Mouse (Mus musculus) retina, embryonic 14.5 days (tissue): ENCODE measurements around the gene Uhrf2.
A peak's percentile ranks its signal among the peaks of the same experiment; 100 is the strongest.

ENCODE experiments used
- DNase-seq: peaks from one replicate; pipeline ENCODE4 v3.0.0-alpha.2; 2015; ENCODE audit warnings: low spot score

The Uhrf2 gene

DNA sequence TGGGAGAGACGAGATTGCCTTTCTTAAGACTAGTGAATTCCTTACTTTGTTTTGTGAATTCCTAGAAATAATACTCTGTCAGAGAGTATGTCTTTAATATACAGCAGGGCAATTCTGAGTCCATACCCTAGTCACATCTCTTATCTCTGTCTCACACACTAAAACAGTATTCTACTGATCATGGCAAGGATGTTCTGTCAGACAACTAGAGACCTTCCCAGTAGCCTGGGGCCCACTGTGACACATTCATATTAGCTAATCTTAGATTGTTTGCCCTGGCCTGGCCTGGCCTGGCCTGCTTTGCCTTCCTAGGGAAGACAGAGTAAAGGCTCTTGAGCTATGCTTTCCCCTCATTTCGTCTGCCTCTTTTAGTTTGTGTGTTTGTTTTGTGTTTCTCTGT is 20.3 kb downstream of the Uhrf2 start:
- DNase-seq, result no peak

GRCm38 (mm10) chr19:30051479-30051878 is 21.2 kb downstream of the Uhrf2 start:
- DNase-seq, result no peak

DNA sequence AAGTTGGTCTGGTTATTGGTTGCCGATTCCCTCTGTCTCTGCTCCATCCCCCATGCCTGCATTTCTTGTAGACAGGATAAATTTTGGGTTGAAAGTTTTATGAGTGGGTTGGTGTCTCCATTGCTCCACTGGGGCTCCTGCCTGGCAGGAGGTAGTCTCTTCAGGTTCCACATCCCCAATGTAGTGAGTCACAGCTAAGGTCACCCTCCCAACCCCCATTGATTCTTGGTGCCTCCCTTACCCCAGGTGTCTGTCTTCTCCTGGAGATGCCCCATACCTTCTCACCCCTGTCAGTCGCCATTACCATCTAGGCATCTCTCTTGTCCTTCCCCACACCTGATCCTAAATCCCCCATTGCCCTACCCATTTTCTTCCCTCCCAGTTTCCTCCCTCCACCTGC is 23.9 kb downstream of the Uhrf2 start:
- DNase-seq, result no peak

DNA sequence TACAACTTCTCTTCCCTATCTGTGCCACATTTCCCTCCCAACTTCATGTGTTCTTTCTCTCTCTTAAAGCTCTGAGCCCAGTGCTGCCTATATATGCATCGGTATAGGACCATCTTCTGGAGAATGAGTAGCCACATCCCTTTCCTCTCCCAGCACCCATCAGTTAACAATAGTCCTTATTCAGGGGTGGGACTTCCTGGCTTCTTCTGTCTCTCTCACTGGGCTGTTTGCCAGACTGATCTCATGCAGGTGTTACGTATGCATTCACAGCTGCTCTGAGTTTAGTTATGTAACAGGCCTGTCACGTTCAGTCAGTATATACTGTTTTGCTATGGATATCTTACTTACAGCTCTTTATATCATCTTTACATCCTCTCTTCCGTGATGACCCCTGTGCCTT is 35.5 kb downstream of the Uhrf2 start:
- no peak for DNase-seq

- no peak for DNase-seq
Observed at GRCm38 (mm10) chr19:30090163-30090562, 59.9 kb downstream of the Uhrf2 start.

GRCm38 (mm10) chr19:30091644-30092295 is 61.5 kb downstream of the Uhrf2 start:
- no peak for DNase-seq

DNA sequence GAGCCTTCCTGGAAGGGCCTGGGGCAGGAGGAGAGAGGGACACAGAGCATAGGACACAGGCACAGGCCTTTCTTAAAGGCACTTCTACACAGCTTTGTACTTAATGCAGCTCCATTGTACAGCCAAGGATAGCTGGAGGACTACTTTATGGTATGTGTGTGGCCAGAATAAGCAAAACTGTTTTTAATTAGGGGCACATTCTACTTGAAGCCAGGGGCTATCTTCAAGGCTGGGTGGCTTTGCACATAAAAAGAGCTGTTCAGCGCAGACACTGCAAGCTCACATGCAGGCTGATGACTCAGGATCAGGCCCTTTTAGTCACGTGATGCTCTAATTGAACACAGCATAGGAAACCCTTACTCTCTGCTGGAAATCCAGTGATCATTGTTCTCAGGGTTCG is 65.9 kb downstream of the Uhrf2 start:
- DNase-seq, result no peak

DNA sequence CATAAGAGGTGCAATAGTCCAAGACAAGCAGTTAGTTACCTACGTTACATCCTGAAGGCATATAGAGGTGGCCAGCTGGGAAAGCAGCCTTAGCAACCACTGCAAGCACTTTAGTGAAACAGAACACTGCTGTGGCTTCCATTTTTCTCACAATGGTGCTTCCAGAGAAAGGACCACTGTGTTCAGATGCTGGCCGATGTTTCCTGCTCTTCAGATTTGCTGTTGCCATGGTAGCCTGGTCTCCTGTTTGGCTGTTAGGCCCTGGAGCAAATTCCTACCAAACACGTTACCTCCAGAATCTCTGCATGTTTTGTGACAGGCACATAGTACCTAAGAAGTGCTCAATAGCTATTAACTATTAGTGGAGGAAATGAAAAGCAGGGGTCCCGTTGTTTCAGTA is 66.7 kb downstream of the Uhrf2 start:
- no peak for DNase-seq

GRCm38 (mm10) chr19:30100571-30100970 is 70.3 kb downstream of the Uhrf2 start:
- no peak for DNase-seq

DNA sequence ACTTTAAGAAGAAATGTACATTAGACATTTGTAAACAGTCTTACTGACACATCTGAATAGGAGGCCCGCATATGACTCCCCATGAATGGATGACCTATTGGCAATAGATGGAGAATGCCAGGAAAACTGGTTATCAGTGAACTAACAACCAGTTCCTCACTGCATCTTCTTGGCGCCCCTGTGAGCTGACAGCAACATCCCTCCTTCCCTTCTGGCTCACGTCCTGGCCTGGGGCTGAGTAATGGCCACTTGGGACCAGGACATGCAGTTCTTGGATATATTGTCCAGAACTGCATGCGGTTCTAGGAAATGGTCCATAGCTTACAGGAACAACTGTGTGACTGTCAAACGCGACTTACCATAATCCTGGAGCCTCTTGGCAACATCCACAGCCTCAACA is 72.3 kb downstream of the Uhrf2 start:
- no peak for DNase-seq

DNA sequence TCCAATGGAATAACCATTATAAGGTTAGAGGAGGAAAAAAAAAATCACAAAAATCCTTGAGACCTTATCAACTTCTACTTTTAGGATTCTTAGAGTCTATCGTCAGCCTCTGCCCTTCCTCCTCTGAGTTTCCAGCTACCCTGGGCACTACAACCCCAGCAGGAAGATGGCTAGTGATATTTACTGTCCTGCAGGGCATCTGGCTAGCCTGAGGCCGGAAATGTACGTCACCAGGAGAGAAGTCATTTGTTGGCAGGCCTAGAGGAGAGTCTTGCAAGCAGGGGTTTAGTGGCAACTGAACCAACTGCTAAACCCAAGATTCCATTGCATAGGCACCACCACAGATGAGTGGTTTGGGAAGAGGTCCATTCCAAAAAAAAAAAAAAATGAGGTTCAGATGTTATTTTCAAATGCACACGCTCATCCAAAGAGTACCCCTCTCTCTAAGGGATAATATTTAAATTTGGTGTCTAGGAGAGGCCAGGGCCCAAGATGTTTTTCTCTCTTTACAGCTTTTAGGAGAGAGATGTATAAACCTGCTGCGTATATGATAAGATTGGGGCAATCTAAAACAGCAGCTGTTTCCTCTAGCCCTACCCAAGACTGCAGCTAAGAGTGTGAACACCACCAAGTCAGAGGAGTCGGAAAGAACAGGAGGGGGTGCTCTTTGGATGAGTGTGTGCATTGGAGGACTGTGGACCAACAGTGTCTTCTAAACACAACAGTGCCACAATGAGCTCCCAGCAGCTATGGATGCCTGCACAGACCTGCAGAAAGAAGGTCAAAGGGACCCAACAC is 74.9 kb downstream of the Uhrf2 start:
- no peak for DNase-seq

DNA sequence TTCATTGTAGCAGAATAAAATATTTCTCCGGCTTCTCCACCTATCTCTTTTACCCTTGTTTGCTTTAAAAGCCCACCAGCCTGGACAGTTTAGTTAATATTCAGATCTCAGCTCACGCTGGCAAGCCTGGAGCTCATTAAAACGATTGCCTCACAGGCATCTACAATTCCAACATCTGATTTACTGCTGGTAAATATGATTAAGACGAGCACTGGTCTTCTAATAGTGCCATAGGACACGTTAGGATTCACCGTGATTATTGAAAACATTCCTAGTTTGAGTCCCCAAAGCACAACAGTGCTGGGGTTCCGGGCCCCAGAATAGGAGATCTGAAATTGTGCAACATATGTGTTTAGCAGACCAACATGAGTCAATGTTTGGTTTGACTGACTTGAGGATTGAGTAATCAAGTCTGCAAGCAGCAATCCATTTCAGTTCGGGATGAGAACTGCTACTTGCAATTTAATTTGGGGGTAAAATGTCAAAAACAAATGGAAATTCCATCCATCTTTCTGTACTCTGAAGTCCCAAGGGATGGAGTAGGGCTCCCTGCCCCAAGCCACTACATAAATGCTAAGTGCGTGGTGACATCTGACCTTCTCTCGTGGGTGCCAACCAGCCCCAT is 77.0 kb downstream of the Uhrf2 start:
- no peak for DNase-seq

GRCm38 (mm10) chr19:30108616-30109015 is 78.3 kb downstream of the Uhrf2 start:
- DNase-seq, result no peak

DNA sequence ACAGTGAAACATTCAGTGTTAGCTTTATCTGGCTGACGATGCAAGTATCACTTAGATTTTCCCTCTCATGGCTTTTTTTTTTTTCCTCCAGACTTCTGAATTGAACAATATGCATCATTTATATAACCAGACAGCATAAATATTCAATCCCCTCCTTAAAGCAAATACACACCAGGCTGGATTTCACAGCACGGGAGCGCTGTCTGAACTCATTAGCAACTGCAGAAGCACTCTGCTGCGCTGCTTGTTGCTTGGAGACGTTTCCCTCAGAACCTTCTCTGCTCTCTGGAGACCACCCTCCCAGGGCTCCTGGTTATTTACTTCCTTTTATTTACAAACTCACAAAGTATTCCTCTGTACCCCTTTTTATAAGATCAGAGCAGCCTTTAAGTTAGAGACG is 78.8 kb downstream of the Uhrf2 start:
- DNase-seq, result peak; percentile 57

DNA sequence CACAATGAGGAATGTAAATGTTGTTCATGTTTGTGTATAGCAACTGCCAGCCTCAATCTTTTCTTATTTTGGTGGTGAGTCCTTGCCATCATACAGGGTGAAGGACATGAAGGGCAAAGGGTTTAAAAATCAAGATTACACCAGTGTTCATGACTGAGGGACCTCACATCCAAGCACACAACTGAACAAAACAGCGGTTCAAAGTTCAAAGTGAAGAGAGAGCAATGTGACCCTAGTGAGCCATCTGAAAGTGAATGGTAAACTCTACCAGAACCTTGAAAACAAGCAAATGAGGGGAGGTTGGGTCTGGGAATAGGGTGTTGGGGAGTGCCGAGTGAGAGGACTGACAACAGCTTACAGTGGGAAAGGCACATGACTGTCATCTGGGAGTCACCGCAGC is 81.1 kb downstream of the Uhrf2 start:
- no peak for DNase-seq

DNA sequence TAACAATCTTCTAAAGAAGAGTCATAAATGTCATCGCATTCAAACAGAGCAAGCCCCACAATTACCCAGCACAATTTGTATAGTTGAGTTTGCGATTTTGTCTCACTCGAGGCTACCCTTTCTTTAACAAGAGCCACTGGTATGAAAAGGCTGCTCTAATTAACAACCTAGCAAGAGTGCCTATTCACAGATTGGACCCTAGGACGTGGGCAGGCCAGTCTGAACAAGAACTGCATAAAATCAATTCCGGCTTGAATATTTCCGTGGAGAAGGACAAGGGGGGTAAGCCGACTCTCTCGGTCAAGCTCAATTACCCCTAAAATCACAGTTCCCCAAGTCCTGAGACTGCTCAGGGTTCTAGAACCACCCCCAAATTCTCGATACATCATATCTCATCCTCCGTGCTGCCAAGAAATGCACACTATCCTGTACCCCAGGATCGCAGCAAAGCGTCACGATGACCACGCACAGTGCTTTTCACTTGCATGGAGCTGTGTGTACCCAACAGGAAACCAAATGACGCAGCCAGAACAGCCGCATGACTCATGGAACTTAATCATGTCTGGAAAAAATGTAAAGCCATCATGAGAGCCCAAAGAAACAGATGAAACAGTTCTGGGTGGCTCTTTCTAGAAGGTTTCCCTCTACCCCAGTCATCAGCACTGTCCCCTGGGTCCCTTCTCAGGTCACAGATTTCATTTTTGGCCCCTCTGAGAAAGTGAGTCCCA is 82.8 kb downstream of the Uhrf2 start:
- DNase-seq, result no peak

DNA sequence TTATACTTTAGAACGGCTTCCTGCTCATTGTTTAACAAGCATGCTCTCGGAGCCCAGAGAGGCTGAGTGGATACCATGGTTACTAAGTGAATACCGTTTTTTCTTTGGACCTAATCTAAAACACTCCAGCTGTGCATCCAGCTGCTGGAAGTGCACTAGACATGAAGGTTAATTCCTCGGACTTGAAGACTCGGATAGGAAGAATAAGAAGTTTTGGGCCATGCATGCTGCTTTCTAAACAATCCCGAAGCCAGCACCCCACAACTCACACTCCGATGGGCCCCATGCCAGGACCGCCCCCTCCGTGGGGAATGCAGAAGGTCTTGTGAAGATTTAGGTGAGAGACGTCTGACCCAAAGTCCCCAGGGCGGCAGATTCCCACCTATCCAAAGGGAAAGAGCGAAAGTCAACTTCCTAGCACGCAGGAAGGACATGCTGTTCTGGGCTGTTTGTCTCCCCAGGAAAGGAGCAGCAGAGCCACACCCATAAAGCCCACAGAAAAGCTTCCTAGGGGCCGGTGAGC is 84.7 kb downstream of the Uhrf2 start:
- no peak for DNase-seq

- DNase-seq, result no peak
Observed at GRCm38 (mm10) chr19:30115606-30116005, 85.3 kb downstream of the Uhrf2 start.

DNA sequence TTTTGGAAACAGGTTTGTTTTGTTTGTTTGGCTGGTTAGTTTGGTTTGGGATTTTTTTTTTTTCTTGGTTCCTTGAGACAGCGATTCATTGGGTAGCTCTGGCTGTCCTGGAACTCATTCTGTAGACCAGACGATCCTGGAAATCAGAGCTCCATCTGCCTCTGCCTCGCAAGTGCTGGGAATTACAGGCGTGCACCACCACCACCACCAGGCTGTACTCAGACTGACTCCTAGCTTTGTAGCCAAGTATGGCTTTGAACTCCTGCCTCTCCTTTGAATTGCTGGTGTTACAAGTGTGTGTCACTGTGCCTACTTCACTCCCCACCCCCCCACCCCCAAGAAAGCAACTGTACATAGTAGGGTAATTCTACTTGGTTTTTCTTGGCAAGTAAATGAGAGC is 86.9 kb downstream of the Uhrf2 start:
- DNase-seq, result no peak

DNA sequence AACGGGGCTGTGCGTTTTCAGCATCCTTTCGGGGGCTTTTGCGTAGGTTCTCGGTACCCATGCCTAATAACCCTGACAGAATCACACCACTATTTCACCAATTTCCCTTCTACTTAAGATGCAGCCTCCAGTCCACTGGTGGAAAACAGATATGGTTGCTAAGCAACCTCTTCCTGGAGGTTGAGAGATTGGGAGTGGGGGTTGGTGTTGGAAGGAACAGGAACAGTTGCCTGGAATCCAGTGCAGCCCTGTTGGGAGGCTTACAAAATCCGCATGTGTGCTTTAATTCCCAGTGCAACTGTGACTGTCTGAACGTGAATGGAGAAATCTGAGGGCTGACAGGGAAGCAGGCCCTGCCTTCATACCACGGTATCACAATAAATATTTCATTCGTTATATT is 87.5 kb downstream of the Uhrf2 start:
- no peak for DNase-seq

GRCm38 (mm10) chr19:30118344-30119312 is 88.3 kb downstream of the Uhrf2 start:
- DNase-seq, result no peak
